Mouse (Mus musculus): Measurements from ENCODE around the gene Rbbp6. TPM values are rescaled to one million over a fixed set of nuclear protein-coding genes. Genes with fewer than 3 reads are reported as not detected.
A peak's percentile ranks its signal among the peaks of the same experiment; 100 is the strongest.

Gene Rbbp6
- 10 to 100 TPM; 44.9 to 52.5 TPM for total RNA-seq (2021)
- long read RNA-seq, experiment 1, full-length matches to known transcripts, result 16 of 45 reads
- long read RNA-seq, experiment 1, partial matches to known transcripts, result 3 of 45 reads
- long read RNA-seq, experiment 1, other reads (novel, unspliced or antisense), result 26 of 45 reads
- long read RNA-seq, experiment 2, full-length matches to known transcripts, result 16 of 37 reads
- long read RNA-seq, experiment 2, partial matches to known transcripts, result 0 of 37 reads
- long read RNA-seq, experiment 2, other reads (novel, unspliced or antisense), result 21 of 37 reads

DNA sequence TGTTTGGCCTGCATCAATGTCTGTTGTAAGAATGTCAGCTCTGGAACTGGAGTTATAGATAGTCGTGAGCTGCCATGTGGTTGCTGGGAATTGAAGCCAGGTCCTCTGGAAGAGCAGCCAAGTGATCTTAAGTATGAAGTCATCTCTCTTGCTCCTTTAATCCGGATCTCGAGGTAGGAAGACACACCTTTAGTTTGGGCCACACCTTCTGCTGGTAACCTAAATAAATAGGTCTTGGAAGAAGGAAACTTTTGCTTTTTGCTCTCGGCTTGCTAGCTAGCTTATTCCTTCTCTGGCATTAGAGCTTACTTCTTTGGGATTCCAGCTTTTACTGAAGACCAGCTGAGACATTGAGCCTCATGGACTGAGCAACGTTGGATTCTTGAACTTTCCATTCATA, at the start of gene Rbbp6:
TSS of gene Rbbp6 (plus strand) at position 301 of the 400 bp plus-strand sequence.
- no peak for DNase-seq (ENCODE audit: low spot score in 2 of 2)

- peak in 1 of 2 experiments; percentile 18 for DNase-seq (ENCODE audit: low spot score in 2 of 2)
Observed at GRCm38 (mm10) chr7:122919728-122920582, 45.5 kb upstream of the Rbbp6 start.

GRCm38 (mm10) chr7:122921537-122921936, 43.9 kb upstream of the Rbbp6 start:
- DNase-seq (ENCODE audit: low spot score in 2 of 2), result no peak

DNA sequence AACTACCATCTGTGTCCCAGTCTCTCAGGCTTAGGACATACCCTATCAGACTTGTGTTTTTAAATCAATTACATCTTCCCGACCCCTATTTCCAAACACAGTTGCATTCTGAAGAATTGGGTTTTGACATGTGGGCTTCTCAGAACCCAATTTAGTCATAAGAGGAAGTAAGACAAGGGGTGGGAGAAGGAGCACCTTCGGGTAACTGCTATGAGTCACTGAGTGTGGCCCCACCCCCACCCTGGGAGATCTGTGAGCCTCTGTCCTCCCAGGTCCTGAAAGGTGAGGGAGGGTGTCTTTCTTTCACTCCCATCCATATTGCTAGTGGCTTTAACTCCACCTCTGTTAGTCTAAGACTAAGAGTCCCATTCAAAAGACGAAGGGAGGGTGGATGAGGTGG, 41.2 kb upstream of the Rbbp6 start:
- DNase-seq (ENCODE audit: low spot score in 2 of 2), result no peak

GRCm38 (mm10) chr7:122930494-122930893, 35.0 kb upstream of the Rbbp6 start:
- DNase-seq (ENCODE audit: low spot score in 2 of 2), result no peak

- no peak for DNase-seq (ENCODE audit: low spot score in 2 of 2)
Observed at GRCm38 (mm10) chr7:122932171-122932570, 33.3 kb upstream of the Rbbp6 start.

GRCm38 (mm10) chr7:122936626-122937025, 28.9 kb upstream of the Rbbp6 start:
- no peak for DNase-seq (ENCODE audit: low spot score in 2 of 2)

GRCm38 (mm10) chr7:122938197-122938596, 27.3 kb upstream of the Rbbp6 start:
- no peak for DNase-seq (ENCODE audit: low spot score in 2 of 2)

- DNase-seq (ENCODE audit: low spot score in 2 of 2), result no peak
Observed at GRCm38 (mm10) chr7:122939181-122939580, 26.3 kb upstream of the Rbbp6 start.

DNA sequence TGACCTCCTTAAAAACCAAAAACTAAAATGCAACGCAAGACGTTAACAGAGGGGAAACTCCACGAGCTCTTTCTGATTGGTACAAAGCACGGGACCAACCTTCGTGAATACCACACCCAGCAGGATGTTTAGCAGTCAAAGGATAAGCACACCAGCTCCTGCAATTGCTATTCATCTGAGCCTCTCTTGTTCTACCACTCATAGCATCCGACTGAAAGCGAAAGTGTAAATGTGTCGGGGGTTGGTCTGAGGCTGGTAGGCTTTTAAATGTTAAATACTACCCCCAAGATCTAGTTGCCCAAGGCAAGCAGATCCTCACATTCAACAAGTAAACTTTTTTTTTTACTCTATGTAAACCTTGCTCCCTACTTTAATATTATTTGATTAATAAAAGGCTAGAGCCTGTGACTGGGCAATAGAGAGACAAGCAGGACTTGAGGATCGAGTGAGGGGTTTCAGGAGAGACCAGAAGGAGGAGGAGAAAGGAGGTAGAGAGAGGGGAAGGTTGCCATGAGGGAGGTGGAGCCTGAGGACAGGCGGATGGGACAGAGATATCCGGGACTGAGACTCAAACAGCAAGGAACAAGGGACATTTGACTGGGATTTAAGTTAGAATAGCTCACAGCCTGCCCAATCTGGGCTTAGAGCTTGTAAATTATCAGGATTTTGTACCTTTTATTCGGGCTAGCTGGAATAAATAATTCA, 25.0 kb upstream of the Rbbp6 start:
- no peak for DNase-seq (ENCODE audit: low spot score in 2 of 2)

- DNase-seq (ENCODE audit: low spot score in 2 of 2), result no peak
Observed at GRCm38 (mm10) chr7:122942111-122942510, 23.4 kb upstream of the Rbbp6 start.

- peak; percentile 60 to 74 for DNase-seq (ENCODE audit: low spot score in 2 of 2)
Observed at GRCm38 (mm10) chr7:122945149-122945548, 20.3 kb upstream of the Rbbp6 start.

DNA sequence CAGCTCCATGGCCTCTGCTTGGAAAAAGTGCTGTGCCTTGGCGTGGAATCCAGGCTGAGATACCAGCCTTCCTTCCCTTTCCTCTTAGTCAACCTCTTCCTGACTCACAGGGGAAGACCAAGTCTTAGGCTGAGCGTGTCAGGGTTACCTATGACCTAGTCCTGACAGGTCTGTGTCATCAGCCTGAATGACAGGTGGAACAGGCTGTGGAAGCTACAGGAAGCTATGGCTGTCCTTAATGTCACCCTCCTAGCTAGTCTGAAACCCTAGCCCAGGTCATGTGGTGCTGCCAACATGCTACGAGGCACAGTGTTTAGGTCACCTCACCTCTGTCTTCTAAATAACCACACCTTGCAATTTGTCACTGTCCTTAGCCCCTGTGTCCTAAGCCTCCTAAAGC, 16.2 kb upstream of the Rbbp6 start:
- DNase-seq (ENCODE audit: low spot score in 2 of 2), result no peak

DNA sequence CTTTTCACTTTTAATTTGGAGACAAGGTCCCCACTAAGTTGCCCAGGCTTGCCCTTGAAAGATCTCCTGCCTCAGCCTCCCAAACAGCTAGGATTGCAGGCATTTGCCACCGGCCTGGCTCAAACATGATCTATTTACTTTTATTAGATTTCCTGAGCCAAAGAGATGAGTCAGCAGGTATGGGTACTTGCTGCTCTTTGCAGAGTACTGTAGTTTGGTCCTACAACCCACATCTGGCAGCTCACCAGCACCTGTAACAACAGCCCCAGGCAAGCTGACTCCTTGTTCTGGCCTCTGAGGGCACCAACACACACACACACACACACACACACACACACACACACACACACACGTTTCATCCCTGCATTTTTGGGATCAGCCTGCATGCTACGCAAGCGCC, 14.0 kb upstream of the Rbbp6 start:
- no peak for DNase-seq (ENCODE audit: low spot score in 2 of 2)

GRCm38 (mm10) chr7:122952066-122952465, 13.4 kb upstream of the Rbbp6 start:
- DNase-seq (ENCODE audit: low spot score in 2 of 2), result no peak

GRCm38 (mm10) chr7:122954451-122955225, 10.8 kb upstream of the Rbbp6 start:
- no peak for DNase-seq (ENCODE audit: low spot score in 2 of 2)

- DNase-seq (ENCODE audit: low spot score in 2 of 2), result peak in 1 of 2 experiments; percentile 53
Observed at GRCm38 (mm10) chr7:122955226-122955955, 10.1 kb upstream of the Rbbp6 start.

GRCm38 (mm10) chr7:122968751-122969150, 3.3 kb downstream of the Rbbp6 start:
- DNase-seq (ENCODE audit: low spot score in 2 of 2), result no peak

DNA sequence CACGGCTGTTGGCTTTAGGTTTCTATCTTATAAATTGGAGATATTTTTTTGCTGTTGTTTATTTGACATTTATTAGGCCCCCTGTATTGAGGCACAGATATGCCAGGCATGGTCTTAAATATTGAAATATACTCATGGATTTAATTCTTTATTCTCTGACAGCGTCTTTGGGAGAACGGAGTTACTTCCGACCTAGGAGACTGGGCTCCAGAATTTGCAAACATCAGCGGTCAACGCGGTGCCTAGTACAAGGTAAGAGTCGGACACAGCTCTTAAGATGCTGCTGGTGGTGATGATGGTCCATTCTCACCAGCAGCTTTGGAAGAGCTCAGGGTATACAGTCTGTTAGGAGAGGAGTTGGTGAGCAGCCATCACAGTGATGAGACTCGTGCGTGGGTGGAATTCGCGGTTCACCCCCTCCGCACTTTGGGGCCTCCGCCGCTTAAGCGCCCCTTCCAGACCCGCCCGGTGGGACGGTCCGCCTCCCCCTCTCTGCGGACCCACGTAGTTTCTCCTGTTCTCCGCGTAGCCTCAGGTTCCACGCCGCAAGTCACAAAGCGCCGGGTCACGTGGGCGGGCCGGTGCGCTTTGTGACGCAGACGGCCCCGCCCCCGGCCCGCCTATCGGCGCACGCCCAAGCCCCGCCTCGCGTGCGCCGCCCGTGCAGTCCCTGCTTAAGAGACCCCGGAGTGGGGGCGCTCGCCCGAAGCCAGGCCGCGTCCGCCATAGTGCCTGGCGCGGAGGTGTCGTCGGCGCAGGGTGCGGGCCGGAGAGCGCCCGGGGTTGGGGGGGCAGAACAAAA, 3.9 kb downstream of the Rbbp6 start:
- DNase-seq (ENCODE audit: low spot score in 2 of 2), result peak; percentile 94 to 95

All from gastrocnemius, postnatal 4 days (tissue).